Mouse (Mus musculus): ENCODE data around the gene Dnah11.

DNA sequence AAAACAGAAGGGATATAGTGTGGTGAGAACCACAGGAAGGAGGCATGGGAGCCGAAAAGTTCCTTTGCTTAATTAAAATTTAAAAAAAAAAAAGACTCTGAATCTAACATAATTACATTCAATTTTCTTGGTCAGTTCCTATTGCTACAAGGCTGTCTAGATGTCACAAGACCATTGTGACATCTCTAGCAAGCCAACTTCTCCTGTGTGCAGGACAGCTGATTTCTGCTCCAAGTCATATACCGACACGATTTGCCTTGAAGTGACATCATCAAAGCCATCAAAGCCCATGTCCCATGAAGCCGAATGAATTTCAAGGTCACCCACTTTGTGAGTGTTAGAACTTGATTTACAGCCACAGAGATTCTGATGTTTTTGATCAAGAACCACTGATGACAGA, 361.5 kb downstream of the Dnah11 start:
- no peak for TF ChIP-seq CTCF (conservative IDR thresholded peaks at IDR 0.05; ENCODE audit: low read length)
- no peak for TF ChIP-seq NANOG (IDR thresholded peaks at IDR 0.05; ENCODE audit: borderline replicate concordance, low read length)
- TF ChIP-seq POU5F1 (IDR thresholded peaks at IDR 0.05; ENCODE audit: borderline replicate concordance, low read length): no peak

Data from E14TG2a.4 (cell line).